Mouse (Mus musculus) left cerebral cortex, adult 2 months (tissue): Measurements from ENCODE around the gene Mras. TPM values are rescaled to one million over a fixed set of nuclear protein-coding genes. Genes with fewer than 3 reads are reported as not detected.

Source experiments
- DNase-seq, 2 experiments: peaks; one replicate each; pipeline ENCODE4 v3.0.0; 2021 to 2022; ENCODE audit warnings: low spot score in 2 of 2, mixed read lengths in 1 of 2; ENCODE audit errors: extremely low spot score in 1 of 2
- H3K27ac ChIP-seq: fragments of 200-600 bp; 2 replicates; pipeline ENCODE4 v1.8.1; 2022
- H3K4me3 ChIP-seq: fragments of 200-600 bp; 2 replicates; pipeline ENCODE4 v1.8.1; 2022
- CTCF ChIP-seq: fragments of 200-600 bp; IDR thresholded peaks from 2 replicates; pipeline ENCODE4 v1.8.1; 2022; ENCODE audit warnings: antibody characterized with exemption, mild to moderate bottlenecking, moderate library complexity
- intact Hi-C: fragments of 180-260 bp; cut with DNase I; formaldehyde crosslinking; loops from one replicate; pipeline ENCODE4 v1.15.1; 2025
- total RNA-seq, 2 experiments: library from RNA; stranded (reverse); gene quantifications; 2 replicates each; pipeline ENCODE4 v1.2.3; 2021

Gene Mras
- total RNA-seq, 2 experiments from 2014 or later: 166 TPM

GRCm38 (mm10) chr9:99459730-99460129, 22.5 kb upstream of the Mras start:
- intact Hi-C loops: loop anchor here (2.0 to 10.0 kb wide), 2 partner anchors 121 to 205 kb away; no protein-coding TSS in a partner anchor
- no peak overlapping the region for H3K4me3 ChIP-seq
- H3K27ac ChIP-seq: no peak overlapping the region
- TF ChIP-seq CTCF: no peak
- no peak for DNase-seq

GRCm38 (mm10) chr9:99458529-99459208, 21.5 kb upstream of the Mras start:
- no peak overlapping the region for H3K27ac ChIP-seq
- intact Hi-C loops: loop anchor here (2.0 to 10.0 kb wide), 2 partner anchors 122 to 206 kb away; no protein-coding TSS in a partner anchor
- peak in 1 of 2 experiments; percentile 58 for DNase-seq
- peak; percentile 74 for TF ChIP-seq CTCF
- H3K4me3 ChIP-seq: no peak overlapping the region

DNA sequence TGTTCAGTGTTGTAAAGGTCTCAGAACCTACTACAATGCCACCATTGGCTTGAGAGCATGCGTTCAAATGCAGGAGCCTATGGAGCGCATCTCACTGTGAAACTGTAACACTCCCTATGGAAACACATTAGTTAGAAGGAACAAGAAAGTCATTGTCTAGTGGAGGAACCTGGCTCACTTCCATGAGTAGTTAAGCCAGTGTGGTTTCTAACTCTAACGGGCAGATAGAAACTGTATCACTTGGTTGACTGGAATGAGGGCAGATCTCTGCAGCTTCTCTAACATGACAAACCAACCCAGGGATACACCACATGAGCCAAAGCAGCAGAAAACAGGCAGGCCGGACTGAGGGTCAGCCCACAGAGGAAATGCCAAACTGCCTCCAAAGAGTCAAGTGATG, 17.0 kb upstream of the Mras start:
- no peak overlapping the region for H3K27ac ChIP-seq
- DNase-seq: no peak
- intact Hi-C loops: loop anchor here (5.0 to 10.0 kb wide), 3 partner anchors 77 to 211 kb away; no protein-coding TSS in a partner anchor
- TF ChIP-seq CTCF: no peak
- no peak overlapping the region for H3K4me3 ChIP-seq

DNA sequence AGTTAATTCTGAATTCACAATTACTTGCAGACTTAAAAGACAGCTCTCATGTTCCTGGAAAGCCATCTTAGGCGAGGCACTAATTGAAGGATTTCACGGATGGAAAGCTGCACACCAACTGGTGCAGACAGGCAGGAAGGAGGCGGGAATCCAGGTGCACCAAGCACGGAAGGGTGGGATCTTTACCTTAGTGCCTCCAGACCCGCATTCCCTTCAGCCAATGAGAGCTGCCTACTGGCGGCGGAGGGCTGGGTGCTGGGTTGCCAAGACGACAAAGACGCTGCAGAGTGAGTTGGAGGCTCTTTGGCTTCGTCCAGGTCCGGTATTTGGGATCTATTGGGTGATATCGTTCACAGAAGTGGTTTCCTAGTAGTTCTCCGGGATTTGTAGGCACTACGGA, 14.0 kb upstream of the Mras start, which contains the start of gene Nme9:
TSS of gene Nme9 (plus strand) at position 315 of the 400 bp plus-strand sequence.
- DNase-seq: no peak
- TF ChIP-seq CTCF: no peak
- intact Hi-C loops: loop anchor here (2.0 to 10.0 kb wide), 4 partner anchors 74 to 386 kb away; no protein-coding TSS in a partner anchor
- Histone ChIP-seq H3K27ac (no peak within 1 kb of the TSS), H3K4me3 (no peak within 1 kb of the TSS)

DNA sequence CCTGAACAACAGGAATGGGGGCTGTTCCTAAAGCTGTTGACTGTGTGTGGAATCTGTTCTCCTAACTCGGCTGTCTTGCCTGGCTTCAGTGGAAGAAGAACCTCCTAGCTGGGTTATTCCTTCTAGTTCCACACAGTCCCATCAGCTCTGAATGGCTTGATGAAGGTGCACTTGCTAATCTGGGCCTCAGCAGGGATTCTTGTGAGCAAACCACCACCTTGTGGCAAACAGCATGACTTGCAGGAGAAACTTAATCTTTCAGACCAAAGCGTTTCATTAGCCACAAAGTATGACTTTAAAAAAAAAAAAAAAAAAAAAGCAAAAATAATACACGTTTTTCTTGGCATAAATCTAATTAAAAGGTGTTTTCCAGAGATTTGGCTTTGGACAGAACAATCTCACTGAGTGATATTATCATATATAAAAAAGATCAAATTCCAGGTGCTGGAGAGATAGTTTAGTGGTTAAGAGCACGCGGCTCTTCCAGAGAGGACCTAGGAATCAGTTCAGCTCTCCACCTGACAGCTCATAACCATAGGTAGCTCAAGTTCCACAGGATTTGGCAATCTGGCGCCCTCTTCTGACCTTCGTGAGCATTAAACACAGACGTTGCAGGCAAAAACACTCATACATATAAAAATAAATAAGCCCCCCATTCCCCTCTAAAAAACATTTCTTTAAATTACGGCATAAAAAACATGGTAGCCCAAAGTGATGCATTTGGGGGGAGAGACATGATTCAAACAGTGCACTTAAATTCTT, 12.9 kb upstream of the Mras start:
- Histone ChIP-seq H3K4me3 (no peak overlapping the region), H3K27ac (no peak overlapping the region)
- intact Hi-C loops: loop anchor here (2.0 to 10.0 kb wide), 6 partner anchors 73 to 838 kb away; partner anchors contain the start of gene Faim
- TF ChIP-seq CTCF: peak; percentile 53
- DNase-seq: no peak

DNA sequence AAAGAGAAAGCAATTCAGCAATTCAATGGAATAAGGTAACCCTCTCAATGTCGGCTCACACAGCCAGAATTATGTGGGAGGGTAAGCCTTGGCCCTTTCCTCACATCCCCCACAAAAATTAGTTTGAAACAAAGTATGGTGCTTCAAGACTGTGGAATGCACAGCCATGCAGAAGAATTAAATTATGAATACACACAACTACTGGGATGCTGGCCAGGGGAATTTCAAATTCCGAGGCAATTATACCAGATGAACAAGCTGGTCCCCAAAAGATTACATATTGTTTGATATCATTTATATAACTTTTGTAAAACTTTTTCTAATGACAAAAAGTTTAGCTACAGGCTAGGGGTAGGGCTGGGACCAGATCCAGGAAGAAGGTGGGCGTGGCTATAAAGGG, 10.1 kb upstream of the Mras start:
- intact Hi-C loops: loop anchor here (5.0 kb wide), 2 partner anchors 460 to 835 kb away; partner anchors contain the start of gene Faim
- no peak overlapping the region for H3K27ac ChIP-seq
- TF ChIP-seq CTCF: no peak
- no peak overlapping the region for H3K4me3 ChIP-seq
- DNase-seq: no peak

DNA sequence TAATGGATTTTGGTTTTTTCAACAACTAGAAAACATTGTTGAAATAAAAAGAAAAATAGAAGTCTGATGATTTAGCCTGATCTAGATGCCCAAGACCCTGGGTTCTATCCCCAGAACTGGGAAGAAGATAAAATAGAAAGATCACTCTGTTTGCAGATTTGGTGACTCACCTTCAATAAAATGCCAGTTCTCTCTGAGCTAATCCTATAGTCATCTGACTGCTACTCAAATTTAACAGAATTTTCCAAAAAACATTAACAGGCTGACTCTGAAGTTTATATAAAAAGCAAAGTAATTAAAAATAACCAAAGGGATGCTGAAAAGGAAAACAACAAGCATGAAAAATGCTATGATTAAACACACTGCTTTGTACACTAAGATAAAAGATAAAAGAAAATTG, 9.1 kb upstream of the Mras start:
- Histone ChIP-seq H3K27ac (no peak overlapping the region), H3K4me3 (no peak overlapping the region)
- TF ChIP-seq CTCF: no peak
- intact Hi-C loops: loop anchor here (5.0 kb wide), 2 partner anchors 459 to 834 kb away; partner anchors contain the start of gene Faim
- DNase-seq: no peak

- TF ChIP-seq CTCF: peak; percentile 57
- intact Hi-C loops: loop anchor here (5.0 kb wide), 2 partner anchors 457 to 832 kb away; partner anchors contain the start of gene Faim
- no peak for DNase-seq
- H3K27ac ChIP-seq: no peak overlapping the region
- H3K4me3 ChIP-seq: no peak overlapping the region
Observed at GRCm38 (mm10) chr9:99444590-99445178, 7.5 kb upstream of the Mras start.

DNA sequence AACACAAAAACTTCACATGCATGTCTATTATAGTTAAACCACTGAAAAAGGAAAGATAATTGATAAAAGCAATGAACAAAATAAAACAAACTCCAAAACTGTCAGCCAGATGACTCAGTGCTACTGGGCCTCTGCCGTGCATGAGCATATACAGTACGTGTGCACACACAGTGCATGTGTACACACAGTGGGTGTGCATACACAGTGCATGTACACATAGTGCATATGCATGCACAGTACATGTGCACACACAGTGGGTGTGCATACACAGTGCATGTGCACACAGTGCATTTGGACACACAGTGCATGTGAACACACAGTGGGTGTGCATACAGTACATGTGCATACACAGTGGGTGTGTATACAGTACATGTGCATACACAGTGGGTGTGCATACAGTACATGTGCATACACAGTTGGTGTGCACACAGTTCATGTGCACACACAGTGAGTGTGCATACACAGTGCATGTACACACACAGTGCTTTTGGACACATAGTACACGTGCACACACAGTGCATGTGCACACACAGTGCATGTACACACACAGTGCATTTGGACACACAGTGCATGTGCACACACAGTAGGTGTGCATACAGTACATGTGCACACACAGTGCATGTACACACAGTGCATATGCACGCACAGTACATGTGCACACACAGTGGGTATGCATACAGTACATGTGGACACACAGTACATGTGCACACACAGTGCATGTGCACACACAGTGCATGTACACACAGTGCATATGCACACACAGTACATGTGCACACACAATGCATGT, 4.7 kb upstream of the Mras start:
- intact Hi-C loops: no loop called here
- TF ChIP-seq CTCF: no peak

DNA sequence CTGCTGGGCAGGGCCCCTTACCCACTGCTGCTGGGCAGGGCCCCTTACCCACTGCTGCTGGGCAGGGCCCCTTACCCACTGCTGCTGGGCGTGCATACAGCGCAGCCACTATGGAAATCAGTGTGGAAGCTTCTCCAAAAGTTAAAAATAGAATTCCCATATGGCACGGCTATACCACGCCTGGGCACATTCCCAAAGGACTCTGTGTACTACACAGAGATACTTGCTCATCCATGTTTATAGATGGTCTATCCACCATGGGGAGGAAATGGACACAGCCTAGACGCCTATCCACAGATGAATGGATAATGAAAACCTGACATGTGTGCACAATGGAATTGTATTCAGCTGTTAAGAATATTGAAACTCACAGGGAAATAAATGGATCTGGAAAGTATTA, 3.8 kb upstream of the Mras start:
- intact Hi-C loops: no loop called here
- peak in 1 of 2 experiments; percentile 73 for DNase-seq
- TF ChIP-seq CTCF: no peak

More for the DNA sequence above, 4.7 kb upstream of the Mras start:
- H3K27ac ChIP-seq: peak overlapping the region; percentile 48; the same call in 1 of the 2 replicates
- no peak overlapping the region for H3K4me3 ChIP-seq
- DNase-seq: no peak

DNA sequence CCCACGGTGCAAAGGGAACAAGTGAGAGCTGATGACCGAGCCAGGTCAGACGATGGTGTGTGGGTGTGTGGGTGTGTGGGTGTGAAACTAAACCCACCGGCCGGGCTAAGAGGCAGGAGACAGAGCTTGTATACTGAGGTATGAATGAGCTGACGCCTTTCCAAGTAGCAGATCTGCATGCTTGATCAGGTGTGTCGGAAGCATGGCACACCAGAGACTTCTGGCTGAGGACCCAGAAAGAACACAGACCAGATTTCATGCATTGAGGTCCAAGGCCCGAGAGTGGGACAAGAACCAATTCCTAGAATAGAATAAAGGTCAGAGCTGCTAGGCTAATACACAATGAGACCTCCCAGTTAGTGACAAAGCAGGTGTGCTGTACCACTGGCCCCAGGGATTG, 1.9 kb upstream of the Mras start:
- DNase-seq: no peak
- H3K27ac ChIP-seq: peak overlapping the region; percentile 15; the same call in 1 of the 2 replicates
- H3K4me3 ChIP-seq: no peak overlapping the region
- intact Hi-C loops: loop anchor here (5.0 kb wide), 1 partner anchor 297 kb away; the partner anchor contains the start of gene Pik3cb
- TF ChIP-seq CTCF: no peak

More for the DNA sequence above, 3.8 kb upstream of the Mras start:
- Histone ChIP-seq H3K27ac (no peak overlapping the region), H3K4me3 (no peak overlapping the region)
